Mouse (Mus musculus) G1E (cell line): ENCODE measurements around the gene Olfr672. TPM values are rescaled to one million over a fixed set of nuclear protein-coding genes. Genes with fewer than 3 reads are reported as not detected.
"Not testable (repeated sequence)": the region's sequence is repeated elsewhere in the genome, so short reads cannot be mapped to it uniquely, and the experiment has no call there.

Experiments used
- ATAC-seq: 2 replicates; pipeline ENCODE4 v1.8.0; 2016; ENCODE audit warnings: mild to moderate bottlenecking; ENCODE audit not compliant: insufficient number of reproducible peaks, poor library complexity, low FRiP score, severe bottlenecking; ENCODE audit errors: extremely low read depth
- DNase-seq: peaks from one replicate; pipeline ENCODE4 v3.0.0; 2012; ENCODE audit warnings: low spot score
- H3K27me3 ChIP-seq: 2 replicates; pipeline ENCODE4 v1.6.1; 2012; ENCODE audit warnings: mild to moderate bottlenecking, low read length, inconsistent platforms; ENCODE audit not compliant: insufficient read depth
- H3K36me3 ChIP-seq: replicated peaks from 2 replicates; pipeline ENCODE3; 2012; ENCODE audit warnings: mild to moderate bottlenecking, inconsistent platforms
- H3K4me1 ChIP-seq: 2 replicates; pipeline ENCODE4 v1.6.1; 2012; ENCODE audit warnings: low read depth, low read length, inconsistent platforms, mixed read lengths; ENCODE audit not compliant: insufficient read depth
- H3K4me3 ChIP-seq: 2 replicates; pipeline ENCODE4 v1.5.1; 2012; ENCODE audit warnings: low read depth, mild to moderate bottlenecking, inconsistent platforms, low read length, moderate library complexity, mixed read lengths
- H3K9me3 ChIP-seq: replicated peaks from 2 replicates; pipeline ENCODE4 v1.6.1; 2012; ENCODE audit warnings: inconsistent platforms
- CTCF ChIP-seq: IDR thresholded peaks from 2 replicates; pipeline ENCODE4 v1.5.1; 2012; ENCODE audit warnings: low read depth, low read length, inconsistent platforms, mixed read lengths
- GATA1 ChIP-seq: IDR thresholded peaks from 2 replicates; pipeline ENCODE4 v1.6.1; 2012; ENCODE audit warnings: borderline replicate concordance, low read length, inconsistent platforms, mixed read lengths
- POLR2AphosphoS5 ChIP-seq: IDR thresholded peaks from 2 replicates; pipeline ENCODE4 v1.6.1; 2012; ENCODE audit warnings: low read depth, low read length, inconsistent platforms; ENCODE audit not compliant: insufficient replicate concordance
- polyA plus RNA-seq: library from polyadenylated mRNA; stranded (reverse); fragments of >175 nt; gene quantifications from 2 replicates; pipeline ENCODE4 v1.2.3, GENCODE M21; 2012
- total RNA-seq, 2 experiments: library from RNA; stranded (forward) in 1 of 2; stranded (reverse) in 1 of 2; fragments of 200-1000 nt in 1 of 2; fragments of >200 nt in 1 of 2; fragmentation: Nextera tagmentation in 1 of 2; gene quantifications; 2 replicates each; pipeline ENCODE4 v1.2.3; 2014 to 2017

Gene Olfr672
- total and polyA plus RNA-seq, 3 experiments: 0.22 TPM; not detected in 2

DNA sequence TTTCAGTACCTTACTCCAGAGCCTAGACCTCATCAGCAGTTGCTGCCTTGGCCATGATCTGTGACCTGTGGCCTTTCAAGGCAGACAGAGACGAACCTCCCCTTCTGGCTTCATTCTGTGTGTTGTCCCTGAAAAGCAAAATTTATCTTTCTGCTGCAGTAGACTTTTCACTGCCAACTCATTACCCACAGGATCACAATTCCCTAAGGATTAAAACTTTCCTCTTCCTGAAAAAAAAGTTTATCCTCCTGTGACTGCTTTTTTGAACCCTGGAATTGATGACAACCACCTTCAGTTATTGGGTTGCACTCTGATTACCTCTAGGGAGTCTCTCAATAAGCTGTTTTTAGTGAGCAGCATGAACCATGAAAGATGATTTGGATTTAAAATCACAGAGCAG, 39.3 kb downstream of the Olfr672 start, which contains the start of gene Olfr670:
Gene Olfr670, minus strand, starts transcription at position 101 of the 400 bp plus-strand sequence.
- DNase-seq (no peak), ATAC-seq (no peak)
- TF ChIP-seq GATA1: no peak
- TF ChIP-seq POLR2AphosphoS5: no peak
- TF ChIP-seq CTCF: no peak
- H3K36me3 ChIP-seq: no peaks in the 10 kb centered on the region
- no peaks in the 10 kb centered on the region for H3K4me1 ChIP-seq
- no peak within 1 kb of the TSS for H3K4me3 ChIP-seq
- H3K27me3 ChIP-seq: no peaks in the 10 kb centered on the region
- no peaks in the 10 kb centered on the region for H3K9me3 ChIP-seq

DNA sequence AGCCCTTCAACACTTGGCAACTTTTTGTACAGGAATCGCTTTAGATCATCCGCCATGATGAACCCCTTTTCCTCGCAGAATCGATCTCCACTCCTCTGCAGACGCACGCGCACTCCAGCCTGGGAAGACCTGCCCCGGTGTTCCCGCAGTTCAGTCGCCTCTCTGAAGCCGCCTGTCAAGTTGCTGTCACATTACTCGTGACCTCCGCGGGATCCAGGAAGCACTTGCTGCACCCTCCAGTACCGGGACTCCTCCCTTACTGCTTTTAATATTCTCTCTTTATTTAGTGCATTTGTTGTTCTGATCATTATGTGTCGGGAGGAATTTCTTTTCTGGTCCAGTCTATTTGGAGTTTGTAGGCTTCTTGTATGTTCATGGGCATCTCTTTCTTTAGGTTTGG, 51.6 kb downstream of the Olfr672 start:
- H3K36me3 ChIP-seq, H3K4me1 ChIP-seq, DNase-seq, H3K9me3 ChIP-seq, H3K4me3 ChIP-seq, H3K27me3 ChIP-seq: not testable (repeated sequence)
- peak; percentile 54; the same call in 1 of the 2 replicates for ATAC-seq

Other genes with a start within 250 kb of the Olfr672 start
Only the 20 nearest of the 21 such genes appear.
- not detected in 2 replicates for gene Usp17lb, start 159.4 kb downstream of the Olfr672 start, total RNA-seq (2014; fragmentation: Nextera tagmentation)
- gene Usp17lb, start 159.4 kb downstream of the Olfr672 start, total RNA-seq (2017): 0.11 TPM in 1 of 2 replicates, not detected in the other
- gene Usp17lb, start 159.4 kb downstream of the Olfr672 start, polyA plus RNA-seq: not detected in 2 replicates
- gene Usp17la, start 145.0 kb downstream of the Olfr672 start, total RNA-seq (2014; fragmentation: Nextera tagmentation): not detected in 2 replicates
- gene Usp17la, start 145.0 kb downstream of the Olfr672 start, total RNA-seq (2017): not detected in 2 replicates
- gene Usp17la, start 145.0 kb downstream of the Olfr672 start, polyA plus RNA-seq: not detected in 2 replicates
- gene Olfr665, start 124.0 kb downstream of the Olfr672 start, total RNA-seq (2014; fragmentation: Nextera tagmentation): not detected in 2 replicates
- 0.05 and 0.17 TPM in 2 replicates for gene Olfr665, start 124.0 kb downstream of the Olfr672 start, total RNA-seq (2017)
- gene Olfr665, start 124.0 kb downstream of the Olfr672 start, polyA plus RNA-seq: not detected in 2 replicates
- gene Olfr666, start 106.1 kb downstream of the Olfr672 start, total RNA-seq (2014; fragmentation: Nextera tagmentation): not detected in 2 replicates
- gene Olfr666, start 106.1 kb downstream of the Olfr672 start, total RNA-seq (2017): not detected in 2 replicates
- not detected in 2 replicates for gene Olfr666, start 106.1 kb downstream of the Olfr672 start, polyA plus RNA-seq
- gene Olfr667, start 80.5 kb downstream of the Olfr672 start, total RNA-seq (2014; fragmentation: Nextera tagmentation): not detected in 2 replicates
- gene Olfr667, start 80.5 kb downstream of the Olfr672 start, total RNA-seq (2017): 0.22 TPM in 1 of 2 replicates, not detected in the other
- not detected in 2 replicates for gene Olfr667, start 80.5 kb downstream of the Olfr672 start, polyA plus RNA-seq
- not detected in 2 replicates for gene Olfr668, start 74.0 kb downstream of the Olfr672 start, total RNA-seq (2014; fragmentation: Nextera tagmentation)
- gene Olfr668, start 74.0 kb downstream of the Olfr672 start, total RNA-seq (2017): 0.12 TPM in 1 of 2 replicates, not detected in the other
- gene Olfr668, start 74.0 kb downstream of the Olfr672 start, polyA plus RNA-seq: not detected in 2 replicates
- gene Olfr669, start 67.8 kb downstream of the Olfr672 start, total RNA-seq (2014; fragmentation: Nextera tagmentation): not detected in 2 replicates
- 0.11 TPM in 1 of 2 replicates, not detected in the other for gene Olfr669, start 67.8 kb downstream of the Olfr672 start, total RNA-seq (2017)
- not detected in 2 replicates for gene Olfr669, start 67.8 kb downstream of the Olfr672 start, polyA plus RNA-seq
- gene Olfr670, start 39.4 kb downstream of the Olfr672 start, total RNA-seq (2014; fragmentation: Nextera tagmentation): not detected in 2 replicates
- under 0.01 and 0.12 TPM in 2 replicates for gene Olfr670, start 39.4 kb downstream of the Olfr672 start, total RNA-seq (2017)
- gene Olfr670, start 39.4 kb downstream of the Olfr672 start, polyA plus RNA-seq: not detected in 2 replicates
- not detected in 2 replicates for gene Olfr671, start 22.9 kb downstream of the Olfr672 start, total RNA-seq (2014; fragmentation: Nextera tagmentation)
- gene Olfr671, start 22.9 kb downstream of the Olfr672 start, total RNA-seq (2017): 0.22 TPM in 1 of 2 replicates, not detected in the other
- gene Olfr671, start 22.9 kb downstream of the Olfr672 start, polyA plus RNA-seq: not detected in 2 replicates
- gene Olfr675, start 26.4 kb upstream of the Olfr672 start, total RNA-seq (2014; fragmentation: Nextera tagmentation): not detected in 2 replicates
- gene Olfr675, start 26.4 kb upstream of the Olfr672 start, total RNA-seq (2017): 0.06 and 0.49 TPM in 2 replicates
- not detected in 2 replicates for gene Olfr675, start 26.4 kb upstream of the Olfr672 start, polyA plus RNA-seq
- not detected in 2 replicates for gene Olfr676, start 30.7 kb upstream of the Olfr672 start, total RNA-seq (2014; fragmentation: Nextera tagmentation)
- gene Olfr676, start 30.7 kb upstream of the Olfr672 start, total RNA-seq (2017): 0.11 and 0.29 TPM in 2 replicates
- gene Olfr676, start 30.7 kb upstream of the Olfr672 start, polyA plus RNA-seq: not detected in 2 replicates
- gene Olfr677, start 49.3 kb upstream of the Olfr672 start, total RNA-seq (2014; fragmentation: Nextera tagmentation): not detected in 2 replicates
- 0.16 TPM in 1 of 2 replicates, not detected in the other for gene Olfr677, start 49.3 kb upstream of the Olfr672 start, total RNA-seq (2017)
- gene Olfr677, start 49.3 kb upstream of the Olfr672 start, polyA plus RNA-seq: not detected in 2 replicates
- gene Olfr678, start 62.4 kb upstream of the Olfr672 start, total RNA-seq (2014; fragmentation: Nextera tagmentation): not detected in 2 replicates
- gene Olfr678, start 62.4 kb upstream of the Olfr672 start, total RNA-seq (2017): 0.16 TPM in 1 of 2 replicates, not detected in the other
- not detected in 2 replicates for gene Olfr678, start 62.4 kb upstream of the Olfr672 start, polyA plus RNA-seq
- gene Olfr679, start 79.2 kb upstream of the Olfr672 start, total RNA-seq (2014; fragmentation: Nextera tagmentation): not detected in 2 replicates
- gene Olfr679, start 79.2 kb upstream of the Olfr672 start, total RNA-seq (2017): under 0.01 and 0.11 TPM in 2 replicates
- not detected in 2 replicates for gene Olfr679, start 79.2 kb upstream of the Olfr672 start, polyA plus RNA-seq
- gene Olfr680-ps1, start 90.8 kb upstream of the Olfr672 start, total RNA-seq (2014; fragmentation: Nextera tagmentation): not detected in 2 replicates
- gene Olfr680-ps1, start 90.8 kb upstream of the Olfr672 start, total RNA-seq (2017): 0.12 TPM in 1 of 2 replicates, not detected in the other
- gene Olfr680-ps1, start 90.8 kb upstream of the Olfr672 start, polyA plus RNA-seq: not detected in 2 replicates
- not detected in 2 replicates for gene Olfr681, start 114.8 kb upstream of the Olfr672 start, total RNA-seq (2014; fragmentation: Nextera tagmentation)
- 0.06 and 0.11 TPM in 2 replicates for gene Olfr681, start 114.8 kb upstream of the Olfr672 start, total RNA-seq (2017)
- not detected in 2 replicates for gene Olfr681, start 114.8 kb upstream of the Olfr672 start, polyA plus RNA-seq
- gene Olfr683, start 145.0 kb upstream of the Olfr672 start, total RNA-seq (2014; fragmentation: Nextera tagmentation): not detected in 2 replicates
- gene Olfr683, start 145.0 kb upstream of the Olfr672 start, total RNA-seq (2017): 0.22 TPM in 1 of 2 replicates, not detected in the other
- not detected in 2 replicates for gene Olfr683, start 145.0 kb upstream of the Olfr672 start, polyA plus RNA-seq
- gene Olfr684, start 161.6 kb upstream of the Olfr672 start, total RNA-seq (2014; fragmentation: Nextera tagmentation): not detected in 2 replicates
- 0.22 TPM in 1 of 2 replicates, not detected in the other for gene Olfr684, start 161.6 kb upstream of the Olfr672 start, total RNA-seq (2017)
- gene Olfr684, start 161.6 kb upstream of the Olfr672 start, polyA plus RNA-seq: not detected in 2 replicates
- gene Olfr685, start 184.0 kb upstream of the Olfr672 start, total RNA-seq (2014; fragmentation: Nextera tagmentation): not detected in 2 replicates
- gene Olfr685, start 184.0 kb upstream of the Olfr672 start, total RNA-seq (2017): 0.11 and 0.12 TPM in 2 replicates
- gene Olfr685, start 184.0 kb upstream of the Olfr672 start, polyA plus RNA-seq: not detected in 2 replicates
- gene Olfr686, start 205.5 kb upstream of the Olfr672 start, total RNA-seq (2014; fragmentation: Nextera tagmentation): not detected in 2 replicates
- gene Olfr686, start 205.5 kb upstream of the Olfr672 start, total RNA-seq (2017): not detected in 2 replicates
- gene Olfr686, start 205.5 kb upstream of the Olfr672 start, polyA plus RNA-seq: not detected in 2 replicates